Mouse (Mus musculus) c-Kit-positive CD71-negative TER-119-negative erythroid progenitor cells, embryonic 14.5 days (primary cell): ENCODE data around the gene Cstl1.
"Not testable (repeated sequence)": the region's sequence is repeated elsewhere in the genome, so short reads cannot be mapped to it uniquely, and the experiment has no call there.

Experiments
- DNase-seq: peaks from one replicate; pipeline ENCODE4 v3.0.0-alpha.2; 2013; ENCODE audit warnings: low read depth

The Cstl1 gene

DNA sequence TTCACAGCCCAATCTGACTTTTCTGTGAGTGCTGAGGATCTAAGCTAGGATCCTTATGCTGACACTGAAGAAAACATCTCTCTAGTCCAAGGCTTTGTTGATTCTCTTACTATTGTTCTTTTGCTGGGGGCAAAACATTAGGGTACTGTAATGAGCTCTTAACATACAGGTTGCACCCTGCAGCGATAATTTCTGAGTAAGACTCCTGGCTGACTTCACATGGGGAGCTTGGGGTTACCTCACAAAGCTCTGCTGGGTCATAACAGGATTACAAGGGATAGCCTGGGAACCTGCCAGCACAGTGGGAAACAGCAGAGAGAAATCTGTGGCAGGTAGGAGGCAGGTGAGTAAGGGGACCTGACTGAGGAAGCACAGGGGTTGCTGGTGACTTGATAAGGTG, at the start of gene Cstl1:
Gene Cstl1, plus strand, starts transcription at position 301 of the 400 bp plus-strand sequence.
- DNase-seq: no peak

DNA sequence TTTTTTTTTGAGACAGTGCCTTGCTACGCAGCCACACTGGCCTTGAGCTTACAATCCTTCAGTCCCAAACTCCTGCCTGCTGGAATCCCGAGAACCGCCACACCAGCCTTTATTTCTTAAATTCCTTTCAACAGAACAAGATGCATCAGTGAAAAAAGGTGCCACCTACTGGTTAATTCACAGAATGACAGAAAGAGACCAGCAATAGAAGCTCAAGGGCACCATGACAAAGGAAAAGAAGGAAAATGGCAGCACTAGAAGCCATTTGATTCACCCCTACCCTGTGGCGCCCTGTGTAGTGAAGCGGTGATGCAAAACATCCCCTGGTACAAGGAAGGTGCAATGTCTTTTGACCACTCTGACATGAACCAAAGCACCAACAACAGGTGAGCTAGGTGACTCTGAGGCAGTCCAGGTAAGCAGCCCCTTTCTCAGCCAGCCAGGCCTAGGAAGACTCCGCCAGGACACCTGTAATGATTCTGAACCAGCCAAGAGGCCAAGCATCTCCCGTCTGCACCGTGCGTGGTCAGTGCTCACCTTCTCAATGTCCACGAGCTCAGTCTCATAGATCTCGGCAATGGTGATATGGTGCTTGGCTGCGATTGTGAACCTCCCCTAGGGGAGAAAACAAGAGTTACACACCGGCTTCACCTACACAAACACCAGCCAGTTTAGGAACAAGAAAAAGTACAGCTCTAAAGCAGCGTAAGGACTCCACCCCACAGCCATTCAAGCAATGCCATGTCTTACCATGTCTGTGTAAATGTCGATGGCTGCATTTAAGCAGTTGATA, 43.6 kb upstream of the Cstl1 start:
- DNase-seq: no peak

DNA sequence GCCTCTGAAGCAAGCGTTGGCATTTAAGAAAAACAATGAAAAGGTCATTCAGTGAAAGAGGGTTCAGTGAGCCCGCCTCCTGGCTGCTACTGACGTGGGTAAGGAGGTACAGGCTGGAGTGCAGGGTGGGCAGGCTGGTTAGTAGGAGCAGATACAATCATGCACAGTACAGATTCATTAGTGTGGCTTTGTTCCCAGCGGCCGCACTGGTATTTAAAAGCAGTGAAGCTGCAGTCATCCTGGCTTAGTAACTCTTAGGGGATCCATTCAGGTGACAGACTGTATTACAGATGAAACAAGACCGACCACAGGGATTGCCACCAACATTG, 43.0 kb upstream of the Cstl1 start:
- DNase-seq: no peak

DNA sequence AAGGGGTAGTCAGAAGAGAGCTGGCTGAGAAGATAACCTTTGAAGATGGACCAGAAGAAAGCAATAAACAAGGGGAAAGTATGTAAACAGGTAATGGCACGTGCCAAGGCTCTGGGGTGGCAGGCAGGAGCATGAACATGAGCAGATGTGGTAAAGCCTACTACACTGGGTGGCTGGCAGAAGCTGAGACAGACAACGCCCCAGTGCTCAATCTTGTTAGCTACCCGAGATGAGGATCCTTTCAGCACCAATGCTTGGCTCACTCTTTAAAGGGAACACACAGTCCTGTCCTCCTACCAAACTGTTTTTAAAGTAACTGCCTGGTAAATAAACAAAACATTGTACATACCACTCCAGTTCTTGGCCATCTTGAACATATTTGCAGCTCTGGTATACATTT, 37.8 kb upstream of the Cstl1 start:
- no peak for DNase-seq

DNA sequence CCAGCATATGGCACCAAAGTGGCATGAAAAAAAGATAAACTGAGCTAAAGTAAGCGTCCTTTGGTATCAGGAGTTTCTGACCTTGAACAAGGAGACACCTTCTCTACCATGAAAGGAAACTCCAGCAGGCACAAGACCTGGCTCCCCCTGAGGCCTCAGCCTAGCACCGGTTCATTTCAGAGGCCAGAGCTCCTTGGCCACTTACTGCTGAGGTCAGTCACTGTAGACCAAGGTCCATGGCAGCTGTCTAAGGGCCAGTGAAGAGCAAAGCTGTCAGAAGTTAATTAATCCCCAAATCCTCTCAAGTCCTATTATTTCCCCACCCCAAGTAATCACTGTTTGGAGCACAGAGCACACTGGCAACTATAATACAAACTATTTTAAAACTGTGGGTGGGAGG, 33.1 kb upstream of the Cstl1 start:
- DNase-seq: no peak

DNA sequence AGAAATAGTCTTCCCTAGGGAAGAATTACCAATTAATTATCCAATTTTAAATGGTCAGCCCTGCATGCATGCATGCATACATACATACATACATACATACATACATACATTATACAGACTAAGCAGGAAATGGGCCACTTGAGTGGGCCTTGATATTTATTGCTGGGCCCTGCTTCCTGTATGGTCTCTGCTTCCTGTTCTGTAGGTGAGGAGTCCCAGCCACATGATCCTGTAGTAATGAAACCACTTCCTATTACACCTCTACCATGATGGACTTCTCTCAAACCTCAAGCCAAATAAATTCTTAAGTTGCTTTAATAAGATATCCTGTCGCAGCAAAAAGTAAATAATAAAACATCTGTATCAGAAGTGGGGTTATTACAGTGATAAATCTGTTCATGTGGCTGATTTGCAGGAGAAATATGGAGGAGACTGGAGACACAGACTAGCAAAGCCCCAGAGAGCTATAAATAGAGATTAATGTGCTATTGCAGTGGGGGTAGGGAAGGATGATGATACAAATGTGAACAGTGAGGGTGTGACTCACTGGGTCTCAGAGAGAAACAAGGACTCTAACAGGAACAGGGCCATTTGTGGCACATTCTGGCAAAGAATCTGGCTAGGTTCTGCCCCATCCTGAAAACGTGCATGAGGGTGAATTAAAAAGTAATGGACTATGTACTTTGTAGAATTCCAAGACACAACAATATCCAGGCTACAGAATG, 30.7 kb upstream of the Cstl1 start:
- no peak for DNase-seq

DNA sequence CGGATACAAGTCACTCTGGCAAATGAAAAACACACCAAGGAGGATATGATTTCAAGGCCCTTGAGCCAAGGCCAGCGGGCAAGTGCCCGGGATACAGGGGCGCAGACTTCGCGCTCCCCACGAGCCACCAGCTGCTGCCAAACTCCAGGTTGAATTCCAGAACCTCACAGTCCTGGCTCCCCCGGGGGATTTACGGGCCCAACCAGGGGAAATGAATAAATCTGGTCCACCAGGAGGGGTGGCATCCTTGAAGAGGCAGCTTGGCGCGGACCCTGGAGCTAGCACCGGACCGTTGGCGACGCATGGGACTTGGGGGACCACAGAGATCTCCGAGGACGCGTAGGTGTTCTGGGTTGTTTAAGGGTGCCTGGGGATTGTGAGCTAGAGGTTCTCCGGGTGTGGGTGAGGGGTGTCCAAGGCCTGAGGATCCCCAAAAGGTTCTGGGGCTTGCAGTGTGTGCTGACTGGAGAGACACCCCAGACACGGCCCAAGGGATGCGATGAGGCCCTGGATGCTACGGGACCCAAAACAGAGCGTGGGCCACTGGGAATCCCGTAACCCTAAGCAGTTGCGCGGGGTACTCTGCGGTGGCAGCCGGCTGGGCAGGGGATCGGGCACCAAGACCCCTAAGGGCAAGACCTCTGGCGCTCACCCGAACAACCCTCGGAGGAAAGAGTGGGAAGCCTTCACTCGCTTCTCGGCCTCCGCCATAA, 18.4 kb upstream of the Cstl1 start:
- no peak for DNase-seq

DNA sequence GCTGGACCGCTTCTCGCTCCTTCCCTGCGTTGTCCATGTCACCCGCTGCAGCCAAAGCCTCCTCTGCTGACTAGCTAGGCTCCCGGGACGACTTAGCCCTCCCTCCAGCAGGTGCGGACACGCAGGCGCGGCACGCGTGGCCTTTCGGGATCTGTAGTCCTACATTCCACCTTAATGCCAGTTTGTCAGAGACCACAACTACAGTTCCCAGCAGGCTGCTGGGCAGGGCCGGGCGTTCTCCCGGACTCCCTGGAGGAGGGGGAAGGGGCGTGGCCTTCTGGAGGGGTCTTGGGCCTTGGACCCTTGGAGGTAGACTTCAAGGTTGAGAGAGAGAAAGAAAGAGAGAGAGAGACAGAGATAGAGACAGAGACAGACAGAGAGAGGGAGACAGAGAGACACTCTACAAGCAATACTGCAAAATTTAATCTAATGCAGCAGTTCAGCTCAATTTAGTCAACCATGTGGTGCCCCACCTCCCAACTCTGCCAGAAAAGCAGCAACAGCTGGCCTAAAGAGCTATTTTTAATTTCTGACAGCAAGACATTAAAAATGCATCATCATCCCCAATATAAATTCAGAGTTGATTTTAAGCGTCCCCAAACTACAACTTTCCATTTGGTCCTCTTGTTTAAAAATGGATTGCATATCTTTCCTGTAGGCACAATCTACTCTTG, 17.7 kb upstream of the Cstl1 start, which contains the start of gene Napb:
Gene Napb, minus strand, starts transcription at position 141 of the 674 bp plus-strand sequence.
- DNase-seq: peak; percentile 60

DNA sequence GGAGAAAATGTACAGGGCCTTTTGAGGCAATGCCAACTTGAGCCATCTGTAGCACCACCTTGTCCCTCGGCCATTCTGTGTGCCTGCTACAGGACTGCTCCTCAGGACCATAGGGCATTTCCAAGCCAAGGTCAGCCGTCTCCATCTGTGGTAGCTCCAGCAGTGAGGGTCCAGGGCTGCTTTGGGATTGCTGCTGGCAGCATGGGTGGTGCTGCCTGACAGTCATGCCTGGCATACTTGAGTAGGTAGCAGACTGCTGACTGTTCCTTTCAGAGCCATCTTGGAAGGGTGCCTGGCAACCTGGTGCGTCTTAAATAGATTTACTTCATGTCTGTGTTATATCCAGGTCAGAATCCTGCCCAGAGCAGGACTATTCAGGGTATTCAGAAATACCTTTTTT, 7.2 kb upstream of the Cstl1 start:
- DNase-seq: no peak

DNA sequence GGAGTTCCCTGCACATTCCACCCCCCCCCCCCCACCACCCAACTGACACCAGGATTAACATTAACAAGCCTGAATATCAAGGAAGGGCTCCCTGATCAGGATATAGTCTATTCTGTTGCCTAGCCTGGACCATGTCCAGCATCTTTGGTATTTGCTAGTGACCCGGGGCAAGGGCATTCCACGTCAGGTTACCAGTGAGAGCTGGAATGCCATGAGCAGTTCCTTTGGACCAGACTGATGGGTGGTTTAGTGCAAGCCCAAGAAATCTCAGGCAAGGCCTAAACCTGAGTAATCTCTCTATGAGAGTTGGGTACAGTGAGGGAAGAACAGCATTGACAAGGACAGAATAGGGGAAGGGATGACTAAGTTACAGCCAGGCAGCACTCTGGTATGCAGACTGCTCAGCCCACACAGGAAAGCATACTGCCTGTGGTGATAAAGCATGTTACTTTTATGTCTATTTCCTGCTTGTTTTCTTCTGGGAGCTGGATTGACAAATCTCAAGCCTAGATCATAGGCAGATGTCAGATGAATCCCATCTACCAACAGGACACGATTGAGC, 6.2 kb upstream of the Cstl1 start:
- DNase-seq: no peak

DNA sequence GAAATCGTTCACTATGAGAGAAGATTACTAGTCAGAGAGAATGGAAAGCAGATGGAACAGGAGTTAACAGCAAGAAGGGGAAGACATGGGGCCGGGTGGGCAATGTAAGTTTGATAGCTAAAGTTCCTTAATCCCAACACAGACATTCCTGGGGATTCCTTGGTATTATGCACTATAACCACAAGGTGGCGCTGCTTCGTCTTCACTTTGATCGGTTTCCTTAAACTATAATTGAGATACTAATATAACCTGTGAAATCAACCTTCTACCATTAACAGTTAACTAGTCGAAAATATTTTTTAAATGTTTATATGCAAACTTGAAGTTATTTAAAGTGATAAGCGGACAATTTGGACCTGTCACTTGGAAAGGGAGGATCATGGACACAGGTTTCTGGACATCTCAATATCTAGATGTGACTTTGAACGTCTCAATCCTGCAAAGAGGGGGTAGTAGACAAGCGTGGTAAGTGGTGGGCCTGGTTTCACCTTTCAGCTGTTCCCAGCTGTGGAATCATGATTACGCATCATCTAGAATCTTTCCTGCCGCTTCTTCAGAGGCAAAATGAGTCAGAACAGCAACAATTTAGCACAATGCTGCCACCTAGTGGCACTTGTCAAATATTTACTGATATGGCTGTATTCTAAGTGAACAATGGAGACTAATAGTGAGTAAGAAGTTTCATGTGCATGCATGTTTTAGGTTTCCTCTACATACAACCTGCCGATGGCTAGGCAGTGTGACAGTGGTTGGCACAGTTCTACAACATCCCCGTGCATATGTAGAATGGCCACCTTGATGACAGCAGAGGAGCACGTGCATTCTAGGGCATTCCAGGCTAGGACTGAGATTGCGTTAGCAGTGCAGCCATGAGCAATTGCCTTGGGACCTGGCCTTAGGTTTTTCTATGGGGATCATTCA, 2.0 kb downstream of the Cstl1 start:
- DNase-seq: peak; percentile 90

DNA sequence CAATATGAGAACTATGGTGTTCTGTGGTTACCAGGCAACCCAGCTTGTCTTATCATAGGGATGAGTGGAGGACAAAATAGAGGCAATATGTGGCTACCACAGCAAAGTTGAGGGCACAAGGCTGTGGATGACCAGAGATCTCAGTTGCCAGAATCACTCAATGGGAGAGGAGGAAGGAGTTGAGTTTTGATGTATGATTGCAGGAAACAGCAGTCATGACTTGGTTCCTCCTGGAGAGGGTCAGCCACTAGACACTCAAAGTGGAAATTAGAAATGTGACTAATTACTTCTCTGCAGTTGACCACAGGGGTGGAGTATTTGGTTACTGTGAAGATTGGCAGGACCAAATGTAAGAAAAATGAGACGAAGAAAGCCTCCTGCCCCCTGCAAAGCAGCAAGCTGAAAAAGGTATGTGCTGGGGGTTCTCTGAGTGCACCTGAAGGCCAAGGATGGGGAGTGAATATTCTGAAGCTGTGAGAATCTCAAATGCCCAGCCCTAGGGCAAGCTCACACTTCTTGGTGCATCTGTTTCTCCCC, 4.2 kb downstream of the Cstl1 start:
- DNase-seq: no peak

DNA sequence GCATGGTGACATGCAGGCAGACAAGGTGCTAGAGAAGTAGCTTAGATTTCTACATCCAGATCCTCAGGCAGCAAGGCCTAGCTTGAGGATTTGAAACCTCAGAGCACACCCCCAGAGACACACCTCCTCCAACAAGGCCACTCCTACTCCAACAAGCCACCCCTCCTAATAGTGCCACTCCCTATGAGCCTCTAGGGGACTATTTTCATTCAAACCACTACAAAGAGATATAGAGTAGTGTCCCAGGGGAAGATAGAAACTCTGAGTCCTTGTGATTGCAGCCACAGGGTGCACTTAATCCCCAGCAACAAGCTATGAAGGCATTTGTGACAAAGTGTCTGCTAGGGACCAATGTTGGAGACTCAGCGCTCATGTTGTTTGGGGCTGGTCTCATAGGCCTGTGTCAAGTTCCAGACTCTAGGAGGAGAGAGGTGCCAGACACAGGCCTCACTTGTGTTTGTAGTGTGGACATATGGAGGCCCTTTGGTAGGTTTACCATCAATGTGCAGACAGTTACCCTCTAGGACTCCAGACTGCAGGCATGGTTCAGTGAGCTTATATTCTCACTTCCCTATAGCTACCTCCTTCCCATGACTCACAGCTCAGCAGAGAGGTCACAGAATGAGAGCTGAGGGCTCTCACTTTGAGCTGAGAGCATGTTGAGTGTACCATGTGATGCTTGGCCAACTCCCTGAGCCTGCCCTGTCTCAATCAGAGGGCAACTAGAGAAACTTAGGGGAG, 13.7 kb downstream of the Cstl1 start:
- DNase-seq: no peak

DNA sequence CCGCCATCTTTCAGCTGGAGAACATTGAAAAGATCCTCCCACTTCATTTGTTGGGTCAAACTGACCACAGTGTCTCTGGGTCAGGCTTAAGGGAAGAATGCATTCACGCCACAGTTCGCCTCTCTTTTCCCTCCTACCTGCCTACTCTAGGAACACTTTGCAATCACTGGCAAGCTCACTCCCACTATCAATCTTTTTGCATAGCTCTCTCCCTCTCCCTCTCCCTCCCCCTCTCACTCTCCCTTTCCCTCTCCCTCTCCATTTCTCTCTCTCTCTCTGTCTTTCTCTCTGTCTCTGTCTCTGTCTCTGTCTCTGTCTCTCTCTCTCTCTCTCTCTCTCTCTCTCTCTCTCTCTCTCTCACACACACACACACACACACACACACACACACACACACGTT, 21.2 kb downstream of the Cstl1 start, which contains the start of gene Cst11:
Gene Cst11, minus strand, starts transcription at position 101 of the 400 bp plus-strand sequence.
- not testable (repeated sequence) for DNase-seq

DNA sequence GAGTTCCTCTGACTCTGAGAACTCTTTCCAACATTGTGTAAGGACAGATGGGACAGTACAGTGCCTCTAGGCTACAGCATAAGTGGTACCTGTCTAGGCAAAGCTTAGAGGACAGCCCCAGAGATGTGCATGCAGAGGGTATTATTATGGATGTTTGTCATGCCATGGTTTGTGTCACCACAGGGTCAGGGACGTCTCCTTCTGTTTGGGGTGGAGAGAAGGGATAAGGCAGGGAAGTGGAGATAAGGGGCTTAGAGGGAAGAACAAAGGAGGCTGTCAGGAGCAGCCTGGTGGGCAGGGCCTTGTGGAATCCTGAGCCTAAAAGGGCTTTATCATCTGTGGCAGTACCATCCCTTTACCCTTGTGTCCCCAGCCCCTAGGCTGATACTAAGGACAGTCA, 31.6 kb downstream of the Cstl1 start, which contains the start of gene 8030411F24Rik:
Gene 8030411F24Rik, plus strand, starts transcription at position 301 of the 400 bp plus-strand sequence.
- no peak for DNase-seq

DNA sequence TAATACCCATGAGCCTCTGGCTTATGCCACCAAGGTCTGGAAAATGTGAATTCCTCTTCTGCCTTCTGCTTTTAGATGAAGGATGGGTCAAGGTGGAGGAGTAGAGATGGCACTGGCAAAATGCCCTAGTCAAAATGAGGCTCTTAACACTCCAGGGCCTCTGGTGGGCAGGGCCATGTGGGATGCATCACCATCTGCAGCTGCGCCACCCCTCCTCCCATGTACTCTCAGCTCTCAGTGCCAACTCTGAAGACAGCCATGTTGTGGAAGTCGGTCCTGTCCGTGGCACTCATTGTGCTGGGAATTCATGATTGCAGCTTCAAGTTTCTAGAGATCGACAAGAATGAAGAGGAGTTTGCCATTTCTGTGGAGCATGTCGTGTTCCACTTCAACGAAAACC, 39.0 kb downstream of the Cstl1 start, which contains the start of gene Cst12:
Gene Cst12, plus strand, starts transcription at position 220 of the 400 bp plus-strand sequence.
- DNase-seq: no peak

DNA sequence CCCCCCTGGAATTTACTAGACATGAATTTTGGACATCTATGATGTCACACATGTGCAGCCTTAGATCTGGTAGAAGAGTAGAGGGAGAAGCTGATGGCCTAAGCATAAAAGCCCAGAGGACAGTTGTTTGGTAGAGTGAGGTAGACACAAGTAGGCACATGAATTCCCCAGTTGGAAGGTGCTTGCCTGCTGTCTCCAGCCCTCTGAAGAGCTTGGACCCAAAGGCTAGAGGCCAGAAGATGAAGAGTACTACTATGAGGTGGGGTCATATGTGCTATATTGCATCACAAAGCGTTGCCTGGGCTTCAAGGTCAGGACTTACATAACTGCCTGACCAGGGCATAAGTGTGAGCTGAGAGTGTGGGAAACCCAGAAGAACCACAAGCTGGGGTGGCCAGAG, 48.3 kb downstream of the Cstl1 start, which contains the start of gene Cst8:
Gene Cst8, plus strand, starts transcription at position 301 of the 400 bp plus-strand sequence.
- DNase-seq: no peak

DNA sequence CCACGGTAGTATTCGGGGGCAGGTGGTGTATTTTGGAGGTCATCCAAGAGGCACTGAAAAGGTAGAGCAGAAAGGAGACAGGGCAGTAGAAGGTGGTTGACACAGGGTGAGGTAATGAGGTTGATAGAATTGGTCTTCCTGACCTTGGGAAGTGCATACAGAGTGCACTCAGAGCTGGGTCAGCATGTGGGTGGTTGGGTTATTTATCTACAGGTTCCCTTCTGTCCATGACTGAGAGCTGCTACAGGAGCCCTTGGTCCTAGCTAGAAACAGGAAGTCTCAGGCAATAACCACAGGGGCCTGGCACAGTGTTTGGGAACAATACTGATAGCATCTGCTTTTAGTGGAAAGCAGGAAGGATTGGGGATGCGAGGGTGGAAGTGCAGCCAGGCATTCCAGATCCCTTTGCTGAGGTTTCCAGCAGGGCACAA, 51.3 kb downstream of the Cstl1 start:
- DNase-seq: no peak
